In the genomic region with DNA sequence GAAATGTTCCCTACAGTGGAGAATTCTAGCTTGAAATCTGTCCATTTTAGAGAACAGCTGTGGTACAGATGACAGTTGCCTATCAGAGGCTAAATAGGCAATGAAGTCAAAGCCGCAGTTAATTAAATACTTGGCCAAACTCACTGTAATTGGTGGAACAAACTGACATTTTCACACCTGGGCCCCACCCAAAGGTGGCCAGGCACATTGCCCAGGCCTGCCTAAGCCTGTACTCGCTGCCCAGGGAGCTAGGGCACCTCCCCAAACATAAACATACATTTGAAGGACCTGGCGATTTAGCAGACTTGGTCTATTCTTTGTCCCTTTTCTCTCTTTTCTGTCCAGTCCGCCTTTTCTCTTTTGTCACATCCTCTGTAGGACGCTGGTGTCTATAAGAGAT, we compare ENCODE assay signal across 7 mouse cellular contexts. TPM values are rescaled to one million over a fixed set of nuclear protein-coding genes. Genes with fewer than 3 reads are reported as not detected.
DNase-seq lines count a peak whose midpoint lies in the region; ATAC-seq and TF ChIP-seq lines count a peak whose summit lies in the region.

TSS of gene Ccdc17 (plus strand) at position 276 of the 400 bp plus-strand sequence.

- no peak for TF ChIP-seq CTCF in thymus, adult 2 months (IDR thresholded peaks at IDR 0.05; ENCODE audit: borderline replicate concordance, control insufficient read depth, extremely low read depth, insufficient read depth, low read length, poor library complexity)
- no peak for TF ChIP-seq CTCF in intestine, postnatal 0 days (IDR thresholded peaks at IDR 0.05; ENCODE audit: low read depth)

- H3K4me1 ChIP-seq in thymus, adult 2 months (replicated peaks; ENCODE audit: control insufficient read depth, insufficient read depth, low read length): peaks cover 14% of the 10 kb centered on the region
- peaks cover 18% of the 10 kb centered on the region; the same call in 1 of the 2 replicates for H3K4me1 ChIP-seq in embryonic facial prominence, embryonic 12.5 days
- H3K4me1 ChIP-seq in intestine, postnatal 0 days (replicated peaks; ENCODE audit: control insufficient read depth, insufficient read depth, low read length): peaks cover 5% of the 10 kb centered on the region; the same call in 1 of the 2 replicates

- peak within 1 kb of the TSS; percentile 47 for H3K4me3 ChIP-seq in thymus, adult 2 months (ENCODE audit: control insufficient read depth, insufficient read depth, low read length)
- peak within 1 kb of the TSS; percentile 53 for H3K4me3 ChIP-seq in embryonic facial prominence, embryonic 12.5 days
- peak within 1 kb of the TSS; percentile 53 for H3K4me3 ChIP-seq in intestine, postnatal 0 days (ENCODE audit: low read depth, low read length)
- peak within 1 kb of the TSS; percentile 76 for H3K4me3 ChIP-seq in macrophage (ENCODE audit: inconsistent target)

- WGBS in thymus, adult 2 months: 49% methylated on average over 5 of the region's 5 CpGs
- WGBS in embryonic facial prominence, embryonic 12.5 days: 34% methylated on average over 5 of the region's 5 CpGs
- WGBS in intestine, postnatal 0 days: 20% methylated on average over 5 of the region's 5 CpGs
- 67% methylated on average over 5 of the region's 5 CpGs for WGBS in macrophage (ENCODE audit: missing documents)

- no peaks in the 10 kb centered on the region for H3K79me2 ChIP-seq in macrophage (ENCODE audit: inconsistent target)

- no peak for DNase-seq in thymus, adult 2 months
- no peak for DNase-seq in thymus, postnatal 10 days (ENCODE audit: low spot score in 2 of 2)
- DNase-seq in c-Kit-positive CD71-positive TER-119-positive erythroid progenitor cells, embryonic 14.5 days (ENCODE audit: low spot score): no peak
- no peak for DNase-seq in left cerebral cortex, adult 18-20 months (ENCODE audit: low spot score in 2 of 2)

- TF ChIP-seq POLR2A in thymus, adult 2 months (IDR thresholded peaks at IDR 0.05; ENCODE audit: control insufficient read depth, extremely low read depth, insufficient read depth, low read length, poor library complexity): no peak

- no peak for ATAC-seq in embryonic facial prominence, embryonic 12.5 days (ENCODE audit: insufficient number of reproducible peaks, insufficient read depth, low FRiP score, low TSS enrichment)
- no peak for ATAC-seq in intestine, postnatal 0 days

- no peaks in the 10 kb centered on the region for H3K9me3 ChIP-seq in embryonic facial prominence, embryonic 12.5 days
- no peaks in the 10 kb centered on the region for H3K9me3 ChIP-seq in intestine, postnatal 0 days (ENCODE audit: control insufficient read depth)

- peak within 1 kb of the TSS; percentile 68 for H3K4me2 ChIP-seq in embryonic facial prominence, embryonic 12.5 days (replicated peaks)
- peak within 1 kb of the TSS; percentile 97 for H3K4me2 ChIP-seq in intestine, postnatal 0 days (replicated peaks; ENCODE audit: low read depth)

- no peak within 1 kb of the TSS for H3K27ac ChIP-seq in thymus, adult 2 months (ENCODE audit: control insufficient read depth, insufficient read depth, low read length)
- peak within 1 kb of the TSS; percentile 65 for H3K27ac ChIP-seq in embryonic facial prominence, embryonic 12.5 days
- peak within 1 kb of the TSS; percentile 85 for H3K27ac ChIP-seq in intestine, postnatal 0 days (ENCODE audit: low read depth, low read length)
- peak within 1 kb of the TSS; percentile 56 for H3K27ac ChIP-seq in macrophage

- no peaks in the 10 kb centered on the region for H3K27me3 ChIP-seq in thymus, adult 2 months (ENCODE audit: control insufficient read depth, insufficient read depth, low read length)
- H3K27me3 ChIP-seq in embryonic facial prominence, embryonic 12.5 days: no peaks in the 10 kb centered on the region
- H3K27me3 ChIP-seq in intestine, postnatal 0 days (replicated peaks; ENCODE audit: control insufficient read depth, insufficient read depth, low read length): no peaks in the 10 kb centered on the region

- peak within 1 kb of the TSS; percentile 51 for H3K9ac ChIP-seq in embryonic facial prominence, embryonic 12.5 days
- peak within 1 kb of the TSS; percentile 60 for H3K9ac ChIP-seq in intestine, postnatal 0 days (ENCODE audit: low read depth, low read length)

- H3K36me3 ChIP-seq in thymus, adult 2 months (ENCODE audit: control insufficient read depth, insufficient read depth, low read length): peaks cover 42% of the 10 kb centered on the region
- peaks cover 39% of the 10 kb centered on the region for H3K36me3 ChIP-seq in embryonic facial prominence, embryonic 12.5 days
- H3K36me3 ChIP-seq in intestine, postnatal 0 days (ENCODE audit: control insufficient read depth, insufficient read depth): peaks cover 32% of the 10 kb centered on the region
- H3K36me3 ChIP-seq in macrophage (ENCODE audit: inconsistent target): peaks cover 32% of the 10 kb centered on the region

RNA-seq across cellular contexts. Expression of gene Ccdc17, which starts in this region (rescaled TPM):
- polyA plus RNA-seq in thymus, adult 2 months (2012; rRNA removed): 7.3 and 9.9 TPM in 2 replicates
- 2.5 and 3.1 TPM in 2 replicates for polyA plus RNA-seq in embryonic facial prominence, embryonic 12.5 days (2016; fragmentation: Nextera tagmentation; extraction: Ambion mirVana)
- polyA plus RNA-seq in intestine, postnatal 0 days (2015; fragmentation: Nextera tagmentation; extraction: Ambion mirVana): 4.1 and 6.1 TPM in 2 replicates
- total RNA-seq in macrophage (2018; cell fraction: chromatin; rRNA removed): 10 to 100 TPM in 11 of 26 experiments, 1 to 10 TPM in 15; 3.2 to 19.8 (median 9.2) TPM
- total RNA-seq in macrophage (2018; cell fraction: cytosol; rRNA removed): 1 to 10 TPM in 25 of 26 experiments, under 1 TPM in 1; 0.91 to 2.9 (median 1.5) TPM
- total RNA-seq in macrophage (2018; cell fraction: nucleus; rRNA removed): 10 to 100 TPM in 9 of 26 experiments, 1 to 10 TPM in 17; 3.2 to 19.5 (median 8.9) TPM
- 1.6 to 2.2 TPM (median 2.2 TPM) in 3 replicates for polyA plus RNA-seq in macrophage (2018)
- 1 to 10 TPM; 3.9 to 6.1 TPM for total RNA-seq in left cerebral cortex, adult 18-20 months (2021)
